Mouse (Mus musculus): ENCODE results near the gene N4bp2l1. TPM values are rescaled to one million over a fixed set of nuclear protein-coding genes. Genes with fewer than 3 reads are reported as not detected.
A peak's percentile ranks its signal among the peaks of the same experiment; 100 is the strongest.

N4bp2l1 gene
- polyA plus RNA-seq, 1 experiment: 7.8 TPM

- no peak for TF ChIP-seq POLR2A (IDR thresholded peaks at IDR 0.05; ENCODE audit: low read depth, low read length)
- TF ChIP-seq CTCF (conservative IDR thresholded peaks at IDR 0.05; ENCODE audit: insufficient read depth, insufficient read length, low read depth, low read length): no peak
- Histone ChIP-seq H3K27me3 (replicated peaks; ENCODE audit: control insufficient read depth, insufficient read depth, low read length) (no peaks in the 10 kb centered on the region), H3K36me3 (ENCODE audit: control insufficient read depth, insufficient read depth, low read length) (no peaks in the 10 kb centered on the region), H3K27ac (ENCODE audit: insufficient read depth, low read depth, low read length) (no peak overlapping the region), H3K4me3 (ENCODE audit: insufficient read depth, low read depth, low read length) (no peak overlapping the region; the same call in 1 of the 2 replicates), H3K4me1 (ENCODE audit: control insufficient read depth, insufficient read depth, low read length) (peaks cover 7% of the 10 kb centered on the region)
- WGBS: 68% methylated on average over 21 of the region's 21 CpGs
- peak; percentile 55 for DNase-seq
Observed at GRCm38 (mm10) chr5:150598202-150599119, 1.5 kb upstream of the N4bp2l1 start.

- TF ChIP-seq POLR2A (IDR thresholded peaks at IDR 0.05; ENCODE audit: low read depth, low read length) (no peak), CTCF (conservative IDR thresholded peaks at IDR 0.05; ENCODE audit: insufficient read depth, insufficient read length, low read depth, low read length) (no peak)
- no peaks in the 10 kb centered on the region for H3K36me3 ChIP-seq (ENCODE audit: control insufficient read depth, insufficient read depth, low read length)
- 63% methylated on average over 11 of the region's 11 CpGs for WGBS
- no peak overlapping the region for H3K4me3 ChIP-seq (ENCODE audit: insufficient read depth, low read depth, low read length)
- peaks cover 7% of the 10 kb centered on the region for H3K4me1 ChIP-seq (ENCODE audit: control insufficient read depth, insufficient read depth, low read length)
- no peak for DNase-seq
- no peak overlapping the region for H3K27ac ChIP-seq (ENCODE audit: insufficient read depth, low read depth, low read length)
- H3K27me3 ChIP-seq (replicated peaks; ENCODE audit: control insufficient read depth, insufficient read depth, low read length): no peaks in the 10 kb centered on the region
Observed at GRCm38 (mm10) chr5:150595366-150596016, 1.5 kb downstream of the N4bp2l1 start.

- 9% methylated on average over 17 of the region's 17 CpGs for WGBS
- H3K4me3 ChIP-seq (ENCODE audit: insufficient read depth, low read depth, low read length): peak overlapping the region; percentile 80
- no peaks in the 10 kb centered on the region for H3K36me3 ChIP-seq (ENCODE audit: control insufficient read depth, insufficient read depth, low read length)
- no peaks in the 10 kb centered on the region for H3K27me3 ChIP-seq (replicated peaks; ENCODE audit: control insufficient read depth, insufficient read depth, low read length)
- H3K4me1 ChIP-seq (ENCODE audit: control insufficient read depth, insufficient read depth, low read length): peaks cover 7% of the 10 kb centered on the region
- TF ChIP-seq CTCF (conservative IDR thresholded peaks at IDR 0.05; ENCODE audit: insufficient read depth, insufficient read length, low read depth, low read length): no peak
- no peak for TF ChIP-seq POLR2A (IDR thresholded peaks at IDR 0.05; ENCODE audit: low read depth, low read length)
- DNase-seq: no peak
- no peak overlapping the region for H3K27ac ChIP-seq (ENCODE audit: insufficient read depth, low read depth, low read length)
Observed at GRCm38 (mm10) chr5:150594649-150595339, 2.2 kb downstream of the N4bp2l1 start.

DNA sequence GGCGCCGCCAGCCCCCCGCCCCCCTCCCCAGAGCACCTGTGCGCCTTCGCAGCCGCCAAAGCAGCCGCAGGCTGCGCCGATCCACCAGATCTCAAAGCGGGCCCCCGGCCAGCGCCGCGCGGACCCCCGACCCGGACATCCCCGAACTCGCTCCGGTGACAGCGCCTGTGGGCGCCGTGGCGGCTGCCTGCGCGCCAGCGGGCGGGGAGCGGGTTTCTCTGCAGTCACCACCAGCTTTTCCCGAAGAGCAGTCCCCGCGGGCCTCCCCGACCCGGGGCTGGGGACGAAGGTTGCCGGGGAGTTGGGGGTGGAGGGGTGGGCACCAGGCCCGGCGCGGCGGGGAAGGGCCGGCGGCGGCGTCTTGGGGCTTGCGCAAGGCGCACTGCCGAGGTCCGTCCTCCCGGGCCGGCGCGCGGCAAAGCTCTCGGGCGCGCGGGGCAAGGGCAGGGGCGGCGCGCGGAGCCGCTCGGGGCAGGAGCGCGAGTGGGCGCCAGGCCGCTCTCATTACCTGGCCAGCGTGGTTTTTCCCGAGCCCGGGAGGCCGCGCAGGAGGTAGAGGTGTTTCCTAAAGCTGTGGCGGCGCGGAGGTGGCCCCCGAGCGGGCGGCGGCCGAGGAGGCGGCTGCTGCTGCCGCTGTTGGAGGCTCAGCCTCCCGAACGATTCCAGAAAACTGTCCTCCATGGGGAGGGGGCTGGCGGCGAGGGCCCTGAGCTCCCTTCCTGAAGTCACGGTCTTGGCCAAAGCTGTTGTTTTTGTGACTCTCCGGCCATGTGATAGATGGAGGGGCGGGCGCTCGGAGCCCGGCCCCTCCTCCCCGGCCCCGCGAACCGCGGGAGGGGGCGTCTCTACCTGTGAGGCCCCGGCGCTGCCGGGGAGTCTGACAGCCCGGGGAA, 3.0 kb downstream of the N4bp2l1 start:
- TF ChIP-seq CTCF (conservative IDR thresholded peaks at IDR 0.05; ENCODE audit: insufficient read depth, insufficient read length, low read depth, low read length) (no peak), POLR2A (IDR thresholded peaks at IDR 0.05; ENCODE audit: low read depth, low read length) (no peak)
- no peaks in the 10 kb centered on the region for H3K36me3 ChIP-seq (ENCODE audit: control insufficient read depth, insufficient read depth, low read length)
- H3K4me1 ChIP-seq (ENCODE audit: control insufficient read depth, insufficient read depth, low read length): peaks cover 7% of the 10 kb centered on the region
- peak; percentile 64 for DNase-seq
- peak overlapping the region; percentile 13; the same call in 1 of the 2 replicates for H3K27ac ChIP-seq (ENCODE audit: insufficient read depth, low read depth, low read length)
- H3K4me3 ChIP-seq (ENCODE audit: insufficient read depth, low read depth, low read length): peak overlapping the region; percentile 80
- H3K27me3 ChIP-seq (replicated peaks; ENCODE audit: control insufficient read depth, insufficient read depth, low read length): no peaks in the 10 kb centered on the region
- WGBS: under 1% methylated on average over 97 of the region's 102 CpGs

- no peaks in the 10 kb centered on the region for H3K27me3 ChIP-seq (replicated peaks; ENCODE audit: control insufficient read depth, insufficient read depth, low read length)
- H3K36me3 ChIP-seq (ENCODE audit: control insufficient read depth, insufficient read depth, low read length): no peaks in the 10 kb centered on the region
- TF ChIP-seq CTCF (conservative IDR thresholded peaks at IDR 0.05; ENCODE audit: insufficient read depth, insufficient read length, low read depth, low read length): no peak
- no peak for TF ChIP-seq POLR2A (IDR thresholded peaks at IDR 0.05; ENCODE audit: low read depth, low read length)
- no peaks in the 10 kb centered on the region for H3K4me1 ChIP-seq (ENCODE audit: control insufficient read depth, insufficient read depth, low read length)
- H3K4me3 ChIP-seq (ENCODE audit: insufficient read depth, low read depth, low read length): peak overlapping the region; percentile 80
- H3K27ac ChIP-seq (ENCODE audit: insufficient read depth, low read depth, low read length): no peak overlapping the region
- DNase-seq: no peak
- WGBS: 17% methylated on average over 40 of the region's 40 CpGs
Observed at GRCm38 (mm10) chr5:150592904-150593755, 3.9 kb downstream of the N4bp2l1 start.

Data from kidney, adult 2 months (tissue).